Mouse (Mus musculus) spleen, adult 12 weeks (tissue): ENCODE measurements around the gene Camta1.

ENCODE experiments used
- DNase-seq: peaks from one replicate; pipeline ENCODE4 v3.0.0; 2022; ENCODE audit warnings: low spot score

Gene Camta1

DNA sequence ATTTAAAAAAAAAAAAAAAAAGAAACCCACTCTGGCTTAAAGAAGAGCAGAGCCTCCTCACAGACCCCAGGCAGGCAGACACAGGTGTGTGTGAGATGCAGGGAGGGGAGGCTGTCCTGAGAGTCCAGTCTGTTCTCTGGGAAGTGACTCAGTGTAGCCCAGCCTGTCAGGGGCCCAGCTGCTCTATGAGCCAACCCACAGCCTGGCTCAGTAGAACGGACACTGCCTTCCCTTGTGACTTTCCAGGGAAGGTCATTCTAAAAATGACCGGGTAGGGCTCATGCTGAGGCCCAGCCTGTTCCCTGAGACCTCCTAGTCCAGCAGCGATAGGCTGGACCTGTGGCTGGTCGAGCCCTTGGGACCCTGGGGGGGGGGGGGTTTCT lies 667.0 kb downstream of the Camta1 start:
- DNase-seq = no peak

GRCm38 (mm10) chr4:151194030-151194714 lies 667.5 kb downstream of the Camta1 start:
- DNase-seq = no peak

GRCm38 (mm10) chr4:151186447-151186846 lies 675.2 kb downstream of the Camta1 start:
- DNase-seq = no peak

DNA sequence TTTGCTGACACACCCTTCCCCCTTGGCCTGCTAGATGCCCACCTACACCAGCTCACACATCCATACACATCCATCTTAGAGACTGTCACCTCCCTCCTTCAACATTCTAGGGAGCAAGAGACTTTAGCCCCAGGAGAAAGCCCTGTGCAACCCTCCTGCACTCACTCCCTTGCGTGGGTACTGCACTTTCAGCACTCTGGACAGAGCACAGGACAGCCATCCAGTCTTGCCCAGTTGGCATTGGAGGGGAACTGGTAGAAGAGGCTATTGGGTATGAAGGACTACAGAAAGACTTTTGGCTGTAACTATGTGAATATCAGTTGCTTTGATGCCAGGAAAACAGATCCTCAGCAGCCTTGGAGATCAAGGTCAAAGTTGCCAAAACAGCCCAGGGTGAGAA lies 675.9 kb downstream of the Camta1 start:
- DNase-seq = no peak

DNA sequence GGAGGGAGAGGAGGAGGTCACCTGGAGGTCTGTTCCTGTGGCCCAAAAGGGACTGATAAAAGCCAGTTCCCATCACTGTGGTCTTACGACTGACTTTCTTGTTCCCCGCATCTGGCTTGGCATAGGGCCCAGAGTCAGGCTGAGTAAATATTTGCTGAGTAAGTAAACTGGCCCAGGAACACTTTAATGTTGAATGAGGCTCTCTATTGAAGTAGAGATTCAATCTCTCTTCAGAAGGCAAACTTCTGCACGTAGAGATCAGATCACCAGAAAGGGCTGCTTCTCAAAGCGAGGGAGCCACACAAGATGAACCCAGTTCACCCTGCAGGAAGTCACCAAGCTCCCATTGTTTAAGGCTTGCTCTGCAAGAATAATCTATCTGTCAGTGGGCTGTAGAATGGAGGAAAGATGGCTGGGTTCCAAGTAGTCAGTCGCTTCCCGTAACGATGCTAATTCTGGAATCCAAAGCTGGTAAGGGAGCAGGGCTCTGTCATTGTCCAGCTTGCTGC lies 681.2 kb downstream of the Camta1 start:
- no peak for DNase-seq

- no peak for DNase-seq
Measured at GRCm38 (mm10) chr4:151179639-151180038, 682.0 kb downstream of the Camta1 start.

- no peak for DNase-seq
Measured at GRCm38 (mm10) chr4:151178970-151179378, 682.7 kb downstream of the Camta1 start.

DNA sequence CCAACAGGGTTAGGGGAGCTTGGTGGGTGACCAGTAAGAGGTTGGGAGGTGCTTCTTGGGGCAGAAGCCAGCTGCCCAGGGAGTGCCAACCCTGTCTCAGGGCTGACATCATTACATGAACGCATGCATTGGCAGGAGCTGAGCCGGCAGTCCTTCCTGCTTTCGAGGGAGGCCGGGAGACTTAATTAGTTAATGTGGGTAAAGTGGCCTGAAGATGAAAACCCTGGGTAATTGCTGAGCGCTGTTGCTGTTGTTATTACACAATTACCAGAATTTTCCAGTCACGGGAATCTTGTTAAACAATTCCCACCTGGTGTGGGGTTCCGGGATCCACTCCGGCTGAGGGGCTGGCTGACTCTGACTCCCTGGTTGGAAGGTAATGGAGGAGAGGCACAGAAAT lies 689.1 kb downstream of the Camta1 start:
- no peak for DNase-seq

- no peak for DNase-seq
Measured at GRCm38 (mm10) chr4:151171117-151171516, 690.6 kb downstream of the Camta1 start.

DNA sequence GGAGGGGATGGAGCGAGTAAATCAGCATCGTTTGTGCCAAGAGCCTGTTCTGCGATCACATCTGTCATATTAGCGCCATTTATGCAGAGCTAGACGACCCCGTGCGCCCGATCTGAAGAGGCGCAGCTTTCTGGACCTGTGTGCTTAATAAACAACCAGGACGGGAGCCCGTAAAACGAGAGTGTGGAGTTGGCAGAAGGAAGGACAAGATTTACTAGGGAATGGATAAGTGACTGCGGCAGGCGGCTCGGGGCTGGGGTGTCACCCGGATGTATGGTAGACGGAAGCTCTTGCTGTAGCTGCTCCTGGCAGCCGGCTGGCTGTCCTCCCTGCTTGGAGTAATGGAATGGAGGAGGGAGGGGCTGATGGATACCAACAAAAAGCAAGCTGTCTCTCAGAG lies 691.0 kb downstream of the Camta1 start:
- no peak for DNase-seq

- no peak for DNase-seq
Measured at GRCm38 (mm10) chr4:151166969-151167368, 694.7 kb downstream of the Camta1 start.

DNA sequence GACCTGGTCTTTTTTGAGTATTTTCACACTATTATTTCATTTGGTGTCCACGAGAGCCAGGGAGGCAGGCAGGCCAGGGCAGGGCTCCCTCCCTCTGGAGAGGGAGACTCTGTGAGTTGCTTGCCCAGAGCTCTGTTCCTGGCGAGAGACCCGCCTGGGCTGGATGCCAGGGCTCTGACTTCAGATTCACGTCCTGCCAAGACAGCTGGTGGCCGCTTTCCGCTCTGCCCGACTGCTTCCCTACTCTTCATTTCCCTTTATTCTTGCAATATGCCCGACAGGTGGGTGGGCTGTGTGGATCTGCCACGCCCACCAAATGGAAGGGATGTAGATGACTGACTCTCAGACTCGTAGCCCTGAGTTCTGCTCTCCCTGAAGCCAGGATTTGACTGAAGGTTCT lies 696.1 kb downstream of the Camta1 start:
- no peak for DNase-seq

GRCm38 (mm10) chr4:151164309-151164708 lies 697.4 kb downstream of the Camta1 start:
- no peak for DNase-seq

- no peak for DNase-seq
Measured at GRCm38 (mm10) chr4:151161869-151162268, 699.8 kb downstream of the Camta1 start.

DNA sequence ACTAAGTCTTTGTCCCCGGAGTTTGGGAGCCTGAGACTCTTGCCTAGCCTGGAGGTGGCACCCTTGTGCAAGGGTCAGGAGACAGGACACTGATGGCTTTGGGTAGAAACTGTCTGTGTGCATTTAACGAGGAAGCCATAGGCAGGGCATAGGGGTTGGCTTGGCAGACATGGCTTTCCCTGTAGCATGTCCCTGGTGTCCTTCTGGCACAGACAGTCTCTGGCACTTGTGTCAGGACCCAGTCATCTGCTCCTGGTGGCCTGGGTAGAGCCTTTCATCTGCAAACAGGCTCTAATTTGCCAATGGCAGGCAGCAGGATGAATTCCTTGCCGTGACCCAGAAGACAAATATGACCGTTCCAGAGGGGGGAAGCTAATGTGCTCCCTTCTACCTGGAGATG lies 700.7 kb downstream of the Camta1 start:
- DNase-seq = no peak

- DNase-seq = no peak
Measured at GRCm38 (mm10) chr4:151160476-151160875, 701.2 kb downstream of the Camta1 start.

DNA sequence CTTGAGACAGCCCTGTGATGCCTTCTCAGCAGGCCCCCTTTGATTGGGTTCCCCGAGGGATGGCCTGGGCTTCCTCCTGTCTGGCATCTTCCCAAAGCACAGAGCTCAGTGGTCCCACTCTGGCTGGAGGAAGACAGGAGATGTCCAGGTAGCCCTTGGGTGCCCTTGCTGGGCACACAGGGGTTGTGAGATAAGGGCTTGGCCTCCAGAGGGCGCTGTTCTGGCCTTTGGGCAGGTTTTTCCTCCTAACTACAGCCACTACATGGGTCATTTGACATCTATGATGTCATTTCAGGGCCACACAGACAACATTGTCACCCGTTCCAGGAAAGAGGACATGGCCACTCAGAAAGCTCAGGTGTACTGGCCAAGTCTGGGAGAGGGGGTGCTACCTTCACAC lies 703.4 kb downstream of the Camta1 start:
- no peak for DNase-seq

- DNase-seq = peak; percentile 19
Measured at GRCm38 (mm10) chr4:151156904-151157303, 704.8 kb downstream of the Camta1 start.

GRCm38 (mm10) chr4:151155587-151155986 lies 706.1 kb downstream of the Camta1 start:
- no peak for DNase-seq

DNA sequence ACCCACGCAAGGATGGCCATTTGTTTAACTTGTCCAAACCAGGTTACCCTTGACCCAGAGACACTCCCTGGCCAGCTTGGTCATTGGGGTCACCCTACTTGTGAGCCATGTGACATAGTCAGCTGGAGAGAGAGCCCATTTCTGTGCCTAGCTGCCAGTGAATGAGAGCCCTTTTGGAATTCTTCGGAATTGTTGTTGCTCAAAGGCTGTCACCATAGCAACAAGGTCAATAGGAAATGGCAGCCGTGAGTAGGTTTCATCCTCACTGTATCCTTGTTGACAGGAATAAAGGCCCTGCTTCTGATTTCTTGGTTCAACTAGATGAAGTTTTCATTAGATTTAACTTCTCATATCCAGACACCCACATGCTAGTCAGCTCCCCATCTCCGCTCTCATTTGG lies 707.4 kb downstream of the Camta1 start:
- DNase-seq = no peak

DNA sequence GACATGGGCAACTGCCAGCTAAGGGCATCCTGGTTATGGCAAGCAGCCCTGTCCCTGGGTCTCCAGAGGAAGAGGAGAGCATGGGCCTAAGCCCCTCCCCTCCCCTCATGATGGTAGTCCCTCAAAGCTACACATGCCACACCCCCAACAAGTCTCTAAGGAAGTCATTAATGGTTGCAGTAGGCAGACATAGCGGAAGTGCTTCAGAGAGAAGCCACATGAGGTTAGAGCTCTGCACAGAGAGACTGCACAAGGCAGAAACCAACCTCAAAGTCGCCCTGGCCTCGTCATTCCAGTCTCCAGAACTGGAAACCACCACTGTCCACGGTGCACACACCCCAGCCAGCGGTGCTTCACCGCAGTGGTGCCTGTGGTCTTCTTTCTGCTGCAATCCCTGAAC lies 709.7 kb downstream of the Camta1 start:
- no peak for DNase-seq

GRCm38 (mm10) chr4:151150842-151151241 lies 710.8 kb downstream of the Camta1 start:
- no peak for DNase-seq

DNA sequence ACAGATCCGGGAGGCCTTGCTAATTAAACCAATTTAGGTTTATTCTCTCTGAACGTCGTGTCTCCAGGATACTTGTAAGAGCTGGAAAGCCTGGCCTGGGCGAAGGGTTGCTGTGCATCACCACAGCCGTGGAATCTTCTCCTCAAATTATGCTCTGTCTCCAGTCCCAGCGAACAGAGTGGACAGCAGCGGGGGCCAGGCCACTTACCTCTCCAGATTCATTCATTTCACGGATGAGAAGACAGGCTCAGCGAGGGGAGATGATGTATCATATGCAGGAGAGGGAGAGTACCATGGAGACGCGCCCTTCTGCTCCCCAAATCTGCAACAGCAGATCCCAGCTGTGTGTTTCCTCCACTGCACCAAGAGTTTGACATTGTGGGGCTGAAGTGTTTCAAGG lies 711.6 kb downstream of the Camta1 start:
- DNase-seq = no peak

DNA sequence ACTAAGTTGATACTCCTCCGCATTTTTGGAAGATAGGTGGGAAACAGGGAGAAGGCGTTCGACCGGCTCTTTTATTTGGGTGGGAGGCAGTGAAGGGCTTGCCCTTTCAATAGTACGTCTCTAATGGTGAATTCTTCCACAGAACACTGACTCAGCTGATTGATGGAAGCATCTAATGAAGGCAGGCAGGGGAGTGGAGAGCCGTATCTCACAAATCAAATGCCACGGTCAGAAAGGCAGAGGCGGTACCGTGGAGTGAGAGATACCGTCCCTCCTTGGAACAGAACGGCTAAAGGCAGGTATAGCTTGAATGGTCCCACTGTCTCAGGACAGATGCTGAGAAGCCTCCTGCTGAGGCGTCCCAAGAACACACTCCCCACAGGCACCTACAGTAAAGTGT lies 714.1 kb downstream of the Camta1 start:
- DNase-seq = no peak
